Mouse (Mus musculus) macrophage (primary cell): ENCODE measurements around the gene Hcn4. TPM values are rescaled to one million over a fixed set of nuclear protein-coding genes. Genes with fewer than 3 reads are reported as not detected.

ENCODE experiments used
- H3K27ac ChIP-seq: fragments of 350-480 bp; formaldehyde crosslinking; 2 replicates; pipeline ENCODE4 v1.9.0; 2021
- H3K36me3 ChIP-seq: fragments of 350-480 bp; formaldehyde crosslinking; 2 replicates; pipeline ENCODE4 v1.9.0; 2021; ENCODE audit errors: inconsistent target
- H3K4me3 ChIP-seq: fragments of 350-480 bp; formaldehyde crosslinking; 2 replicates; pipeline ENCODE4 v1.9.0; 2021; ENCODE audit errors: inconsistent target
- H3K79me2 ChIP-seq: fragments of 350-480 bp; formaldehyde crosslinking; 2 replicates; pipeline ENCODE4 v1.9.0; 2021; ENCODE audit errors: inconsistent target
- WGBS: methylation state at CpG from one replicate; pipeline ENCODE4 v1.1.7; 2026; ENCODE audit warnings: inconsistent platforms; ENCODE audit not compliant: missing documents; 5-methylcytosine and 5-hydroxymethylcytosine counted together
- polyA plus RNA-seq: library from polyadenylated mRNA; stranded (reverse); fragments of 250-400 nt; gene quantifications from 3 replicates; pipeline ENCODE4 v1.2.4, GENCODE M21; 2018; ENCODE audit warnings: inconsistent platforms

Gene Hcn4
- polyA plus RNA-seq, 1 experiment from 2014 or later: not detected

- no peak overlapping the region for H3K27ac ChIP-seq
- H3K36me3 ChIP-seq: no peaks in the 10 kb centered on the region
- 6% methylated on average over 35 of the region's 35 CpGs for WGBS
- no peaks in the 10 kb centered on the region for H3K79me2 ChIP-seq
- H3K4me3 ChIP-seq: no peak overlapping the region
Observed at GRCm38 (mm10) chr9:58823918-58824215, 655 bp downstream of the Hcn4 start.

GRCm38 (mm10) chr9:58829627-58830026 is 6.4 kb downstream of the Hcn4 start:
- H3K36me3 ChIP-seq: no peaks in the 10 kb centered on the region
- H3K4me3 ChIP-seq: no peak overlapping the region
- 84% methylated on average over 4 of the region's 4 CpGs for WGBS
- H3K27ac ChIP-seq: no peak overlapping the region
- H3K79me2 ChIP-seq: no peaks in the 10 kb centered on the region

- Histone ChIP-seq H3K4me3 (no peak overlapping the region), H3K36me3 (no peaks in the 10 kb centered on the region), H3K27ac (no peak overlapping the region), H3K79me2 (no peaks in the 10 kb centered on the region)
- WGBS: 88% methylated on average over 3 of the region's 3 CpGs
Observed at GRCm38 (mm10) chr9:58832939-58833338, 9.7 kb downstream of the Hcn4 start.

GRCm38 (mm10) chr9:58837174-58837573 is 14.0 kb downstream of the Hcn4 start:
- Histone ChIP-seq H3K79me2 (no peaks in the 10 kb centered on the region), H3K4me3 (no peak overlapping the region), H3K36me3 (no peaks in the 10 kb centered on the region), H3K27ac (no peak overlapping the region)
- WGBS: 23% methylated on average over 5 of the region's 5 CpGs

GRCm38 (mm10) chr9:58838504-58838903 is 15.3 kb downstream of the Hcn4 start:
- 72% methylated on average over 5 of the region's 5 CpGs for WGBS
- no peaks in the 10 kb centered on the region for H3K79me2 ChIP-seq
- H3K4me3 ChIP-seq: no peak overlapping the region
- H3K36me3 ChIP-seq: no peaks in the 10 kb centered on the region
- no peak overlapping the region for H3K27ac ChIP-seq

- 28% methylated on average over 6 of the region's 6 CpGs for WGBS
- Histone ChIP-seq H3K36me3 (no peaks in the 10 kb centered on the region), H3K4me3 (no peak overlapping the region), H3K79me2 (no peaks in the 10 kb centered on the region), H3K27ac (no peak overlapping the region)
Observed at GRCm38 (mm10) chr9:58841655-58842054, 18.4 kb downstream of the Hcn4 start.

GRCm38 (mm10) chr9:58844597-58844996 is 21.4 kb downstream of the Hcn4 start:
- H3K4me3 ChIP-seq: no peak overlapping the region
- H3K79me2 ChIP-seq: no peaks in the 10 kb centered on the region
- H3K36me3 ChIP-seq: no peaks in the 10 kb centered on the region
- H3K27ac ChIP-seq: no peak overlapping the region
- 90% methylated on average over 3 of the region's 3 CpGs for WGBS

GRCm38 (mm10) chr9:58847008-58847407 is 23.8 kb downstream of the Hcn4 start:
- WGBS: 0% methylated on average over 3 of the region's 3 CpGs
- H3K4me3 ChIP-seq: no peak overlapping the region
- no peaks in the 10 kb centered on the region for H3K36me3 ChIP-seq
- no peak overlapping the region for H3K27ac ChIP-seq
- no peaks in the 10 kb centered on the region for H3K79me2 ChIP-seq

- Histone ChIP-seq H3K27ac (no peak overlapping the region), H3K79me2 (no peaks in the 10 kb centered on the region), H3K4me3 (no peak overlapping the region), H3K36me3 (no peaks in the 10 kb centered on the region)
- WGBS: 68% methylated on average over 7 of the region's 7 CpGs
Observed at GRCm38 (mm10) chr9:58847676-58848075, 24.5 kb downstream of the Hcn4 start.

GRCm38 (mm10) chr9:58849576-58850315 is 26.5 kb downstream of the Hcn4 start:
- Histone ChIP-seq H3K27ac (no peak overlapping the region), H3K79me2 (no peaks in the 10 kb centered on the region), H3K36me3 (no peaks in the 10 kb centered on the region), H3K4me3 (no peak overlapping the region)
- WGBS: 81% methylated on average over 13 of the region's 13 CpGs

- H3K4me3 ChIP-seq: no peak overlapping the region
- WGBS: 85% methylated on average over 3 of the region's 3 CpGs
- H3K27ac ChIP-seq: no peak overlapping the region
- H3K36me3 ChIP-seq: no peaks in the 10 kb centered on the region
- H3K79me2 ChIP-seq: no peaks in the 10 kb centered on the region
Observed at GRCm38 (mm10) chr9:58854931-58855330, 31.7 kb downstream of the Hcn4 start.

GRCm38 (mm10) chr9:58859080-58859635 is 35.9 kb downstream of the Hcn4 start:
- 41% methylated on average over 30 of the region's 30 CpGs for WGBS
- Histone ChIP-seq H3K79me2 (no peaks in the 10 kb centered on the region), H3K27ac (no peak overlapping the region), H3K4me3 (no peak overlapping the region), H3K36me3 (no peaks in the 10 kb centered on the region)

GRCm38 (mm10) chr9:58863826-58864225 is 40.6 kb downstream of the Hcn4 start:
- WGBS: 62% methylated on average over 7 of the region's 7 CpGs
- no peaks in the 10 kb centered on the region for H3K79me2 ChIP-seq
- H3K27ac ChIP-seq: no peak overlapping the region
- H3K36me3 ChIP-seq: no peaks in the 10 kb centered on the region
- H3K4me3 ChIP-seq: no peak overlapping the region

- 86% methylated on average over 10 of the region's 10 CpGs for WGBS
- no peak overlapping the region for H3K27ac ChIP-seq
- H3K36me3 ChIP-seq: no peaks in the 10 kb centered on the region
- no peaks in the 10 kb centered on the region for H3K79me2 ChIP-seq
- H3K4me3 ChIP-seq: no peak overlapping the region
Observed at GRCm38 (mm10) chr9:58871141-58871540, 47.9 kb downstream of the Hcn4 start.

GRCm38 (mm10) chr9:58873541-58874324 is 50.5 kb downstream of the Hcn4 start:
- Histone ChIP-seq H3K79me2 (no peaks in the 10 kb centered on the region), H3K36me3 (no peaks in the 10 kb centered on the region), H3K27ac (no peak overlapping the region), H3K4me3 (no peak overlapping the region)
- 45% methylated on average over 10 of the region's 10 CpGs for WGBS
